Mouse (Mus musculus): ENCODE measurements around the gene Ppip5k2.

- TF ChIP-seq CTCF (conservative IDR thresholded peaks at IDR 0.05; ENCODE audit: low read length), result no peak
- TF ChIP-seq NANOG (IDR thresholded peaks at IDR 0.05; ENCODE audit: borderline replicate concordance, low read length), result no peak
- TF ChIP-seq POU5F1 (IDR thresholded peaks at IDR 0.05; ENCODE audit: borderline replicate concordance, low read length), result no peak
Measured at GRCm38 (mm10) chr1:97672849-97673248, 97.4 kb downstream of the Ppip5k2 start.

All from E14TG2a.4 (cell line).